Mouse (Mus musculus) heart, embryonic 12.5 days (tissue): ENCODE measurements around the gene Arsg. TPM values are rescaled to one million over a fixed set of nuclear protein-coding genes. Genes with fewer than 3 reads are reported as not detected.

Source experiments
- ATAC-seq: fragments of 200-750 bp; cut with Nextera tagmentation; 2 replicates; pipeline ENCODE4 v1.8.0; 2017; ENCODE audit warnings: moderate TSS enrichment, moderate library complexity; ENCODE audit not compliant: insufficient number of reproducible peaks, low FRiP score
- H3K27ac ChIP-seq: fragments of 300-500 bp; sonication (generic); 2 replicates; pipeline ENCODE4 v1.5.1; 2016; ENCODE audit warnings: mild to moderate bottlenecking, moderate library complexity; ENCODE audit not compliant: poor library complexity, severe bottlenecking
- H3K27me3 ChIP-seq: fragments of 300-500 bp; sonication (generic); replicated peaks from 2 replicates; pipeline ENCODE4 v1.6.1; 2016; ENCODE audit warnings: mild to moderate bottlenecking, moderate library complexity
- H3K36me3 ChIP-seq: fragments of 300-500 bp; sonication (generic); 2 replicates; pipeline ENCODE4 v1.6.1; 2016; ENCODE audit warnings: mild to moderate bottlenecking, moderate library complexity
- H3K4me1 ChIP-seq: fragments of 300-500 bp; sonication (generic); replicated peaks from 2 replicates; pipeline ENCODE4 v1.6.1; 2016; ENCODE audit warnings: mild to moderate bottlenecking
- H3K4me2 ChIP-seq: fragments of 300-500 bp; sonication (generic); 2 replicates; pipeline ENCODE4 v1.6.1; 2016; ENCODE audit warnings: mild to moderate bottlenecking, moderate library complexity
- H3K4me3 ChIP-seq: fragments of 300-500 bp; sonication (generic); 2 replicates; pipeline ENCODE4 v1.5.1; 2016; ENCODE audit warnings: mild to moderate bottlenecking
- H3K9ac ChIP-seq: fragments of 300-500 bp; sonication (generic); 2 replicates; pipeline ENCODE4 v1.6.1; 2016; ENCODE audit warnings: mild to moderate bottlenecking, moderate library complexity
- H3K9me3 ChIP-seq: fragments of 300-500 bp; sonication (generic); replicated peaks from 2 replicates; pipeline ENCODE4 v1.6.1; 2016; ENCODE audit warnings: mild to moderate bottlenecking, moderate library complexity
- WGBS: fragments of 180-500 bp; shearing (Covaris S2); methylation state at CpG from one replicate; pipeline ENCODE4 v1.1.7; 2016; 5-methylcytosine and 5-hydroxymethylcytosine counted together
- polyA plus RNA-seq: library from polyadenylated mRNA; unstranded; fragments of >200 nt; fragmentation: Nextera tagmentation; extraction: Ambion mirVana; gene quantifications from 2 replicates; pipeline ENCODE4 v1.2.1, GENCODE M21; 2016

The Arsg gene
- polyA plus RNA-seq, 1 experiment from 2014 or later = 5.7 TPM

- H3K9ac ChIP-seq = no peak overlapping the region
- H3K4me3 ChIP-seq = no peak overlapping the region
- no peaks in the 10 kb centered on the region for H3K9me3 ChIP-seq
- no peak overlapping the region for H3K27ac ChIP-seq
- H3K4me2 ChIP-seq = no peak overlapping the region
- peaks cover 22% of the 10 kb centered on the region for H3K4me1 ChIP-seq
- no peak for ATAC-seq
- WGBS = 39% methylated on average over 5 of the region's 5 CpGs
- no peaks in the 10 kb centered on the region for H3K27me3 ChIP-seq
- peaks cover 11% of the 10 kb centered on the region; the same call in 1 of the 2 replicates for H3K36me3 ChIP-seq
Observed at GRCm38 (mm10) chr11:109442166-109442730, 30.9 kb upstream of the Arsg start.

DNA sequence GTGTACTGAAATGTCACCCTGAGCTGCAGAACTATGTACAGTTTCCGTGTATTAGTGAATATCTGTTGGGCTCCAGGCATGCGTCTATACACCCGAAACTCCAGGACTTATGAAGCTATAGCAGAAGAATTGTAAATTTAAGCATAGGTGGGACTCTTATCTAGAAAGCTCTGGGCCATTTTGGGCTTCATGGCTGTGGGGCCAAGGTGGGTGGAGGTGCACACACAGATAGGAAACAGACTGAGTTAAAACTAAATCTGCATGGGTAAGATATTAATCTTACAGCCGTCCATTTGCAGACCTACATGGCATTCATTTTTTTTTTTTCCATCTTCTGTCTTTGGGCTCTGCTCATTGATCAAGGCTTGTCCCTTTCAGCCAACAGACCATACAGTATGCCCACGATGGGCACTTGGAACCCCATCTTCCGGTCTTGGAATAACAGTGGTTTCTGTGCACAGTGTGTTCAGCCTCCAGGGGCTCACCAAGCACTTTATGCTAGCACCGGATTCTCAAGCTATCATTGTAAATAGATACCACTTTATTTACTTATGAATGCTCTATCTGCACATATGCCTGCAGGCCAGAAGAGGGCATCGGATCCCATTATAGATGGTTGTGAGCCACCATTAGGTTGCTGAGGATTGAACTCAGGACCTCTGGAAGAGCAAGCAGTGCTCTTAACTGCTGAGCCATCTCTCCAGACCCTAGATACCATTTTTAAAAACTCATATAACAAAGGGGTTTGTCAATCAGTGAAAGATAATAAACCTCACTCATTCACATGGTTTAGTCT is 29.5 kb upstream of the Arsg start:
- H3K27me3 ChIP-seq = no peaks in the 10 kb centered on the region
- peaks cover 22% of the 10 kb centered on the region for H3K4me1 ChIP-seq
- no peak overlapping the region for H3K9ac ChIP-seq
- H3K27ac ChIP-seq = no peak overlapping the region
- no peak overlapping the region for H3K4me3 ChIP-seq
- WGBS = 87% methylated on average over 8 of the region's 8 CpGs
- H3K36me3 ChIP-seq = no peaks in the 10 kb centered on the region
- no peak for ATAC-seq
- no peaks in the 10 kb centered on the region for H3K9me3 ChIP-seq
- H3K4me2 ChIP-seq = no peak overlapping the region

- H3K27ac ChIP-seq = no peak overlapping the region
- 60% methylated on average over 7 of the region's 7 CpGs for WGBS
Observed at GRCm38 (mm10) chr11:109444600-109444999, 28.6 kb upstream of the Arsg start.

DNA sequence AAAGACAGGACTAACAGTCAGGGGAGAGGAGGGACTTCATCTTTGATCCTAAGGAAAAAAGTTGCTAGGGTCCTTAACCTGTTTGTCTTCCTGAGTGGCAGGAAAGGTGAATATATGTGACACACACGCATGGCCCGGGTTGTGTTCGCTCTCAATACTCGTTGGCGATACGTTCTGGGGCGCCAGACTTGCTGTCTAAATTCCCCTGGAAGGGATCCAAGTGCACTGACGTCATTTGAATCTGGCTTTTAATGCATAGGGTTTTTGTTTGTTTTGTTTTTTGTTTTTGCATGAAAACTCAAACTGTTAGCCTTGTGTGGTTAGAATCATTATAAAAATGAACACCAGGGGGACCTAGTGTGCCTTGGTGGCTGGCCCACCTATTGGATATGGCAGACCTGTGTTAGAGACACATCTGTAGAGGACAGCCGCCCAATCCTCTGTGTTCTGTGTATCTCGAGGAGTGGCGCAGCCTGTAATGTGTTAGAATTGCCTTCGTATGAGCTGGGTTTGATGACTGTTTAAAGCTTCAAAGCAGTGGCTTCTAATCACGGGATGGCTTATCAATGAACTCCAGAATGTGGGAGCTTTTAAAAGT is 27.6 kb upstream of the Arsg start:
- Histone ChIP-seq H3K27me3 (no peaks in the 10 kb centered on the region), H3K9ac (no peak overlapping the region), H3K4me1 (peaks cover 12% of the 10 kb centered on the region), H3K27ac (no peak overlapping the region), H3K36me3 (no peaks in the 10 kb centered on the region; the same call in 1 of the 2 replicates), H3K9me3 (no peaks in the 10 kb centered on the region), H3K4me3 (no peak overlapping the region), H3K4me2 (no peak overlapping the region)
- ATAC-seq = 0 out of 2 replicates have a peak, but pooled peaks have one; percentile 27
- 47% methylated on average over 13 of the region's 13 CpGs for WGBS

More at GRCm38 (mm10) chr11:109444600-109444999, 28.6 kb upstream of the Arsg start:
- Histone ChIP-seq H3K36me3 (no peaks in the 10 kb centered on the region; the same call in 1 of the 2 replicates), H3K4me2 (no peak overlapping the region), H3K4me3 (no peak overlapping the region), H3K9me3 (no peaks in the 10 kb centered on the region), H3K9ac (no peak overlapping the region), H3K4me1 (peaks cover 16% of the 10 kb centered on the region), H3K27me3 (no peaks in the 10 kb centered on the region)
- ATAC-seq = no peak

- H3K9me3 ChIP-seq = no peaks in the 10 kb centered on the region
- no peaks in the 10 kb centered on the region for H3K27me3 ChIP-seq
- H3K4me3 ChIP-seq = no peak overlapping the region
- no peak for ATAC-seq
- no peaks in the 10 kb centered on the region for H3K4me1 ChIP-seq
- peaks cover 34% of the 10 kb centered on the region for H3K36me3 ChIP-seq
- H3K4me2 ChIP-seq = no peak overlapping the region
- WGBS = 78% methylated on average over 11 of the region's 11 CpGs
- no peak overlapping the region for H3K9ac ChIP-seq
- no peak overlapping the region for H3K27ac ChIP-seq
Observed at GRCm38 (mm10) chr11:109451169-109451568, 22.0 kb upstream of the Arsg start.

- Histone ChIP-seq H3K4me1 (peaks cover 15% of the 10 kb centered on the region), H3K36me3 (peaks cover 54% of the 10 kb centered on the region), H3K27me3 (no peaks in the 10 kb centered on the region), H3K4me2 (no peak overlapping the region), H3K9ac (no peak overlapping the region), H3K27ac (no peak overlapping the region), H3K9me3 (no peaks in the 10 kb centered on the region), H3K4me3 (no peak overlapping the region)
- ATAC-seq = no peak
- WGBS = 90% methylated on average over 5 of the region's 5 CpGs
Observed at GRCm38 (mm10) chr11:109456261-109456660, 16.9 kb upstream of the Arsg start.

DNA sequence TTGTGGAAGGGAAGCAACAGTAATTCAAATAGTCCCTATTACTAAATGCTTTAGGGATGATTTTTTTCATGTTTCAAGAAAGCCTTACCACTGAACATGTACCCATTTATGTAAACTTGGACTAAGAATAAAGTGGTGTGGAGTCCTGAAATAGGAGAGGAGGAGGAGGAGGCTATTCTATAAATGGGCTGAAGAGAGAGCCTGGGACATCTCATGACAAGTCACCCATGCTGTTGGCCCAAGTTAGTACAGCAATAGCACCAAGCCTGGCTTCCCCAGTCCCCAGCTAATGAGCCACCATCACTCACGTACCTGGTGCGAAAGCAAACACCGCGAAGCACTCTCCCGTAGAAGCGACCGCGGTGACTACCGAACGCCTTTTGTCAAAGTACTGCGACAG is 15.0 kb upstream of the Arsg start:
- peaks cover 15% of the 10 kb centered on the region for H3K4me1 ChIP-seq
- no peak overlapping the region for H3K27ac ChIP-seq
- H3K27me3 ChIP-seq = no peaks in the 10 kb centered on the region
- WGBS = 91% methylated on average over 11 of the region's 11 CpGs
- H3K4me3 ChIP-seq = no peak overlapping the region
- no peaks in the 10 kb centered on the region for H3K9me3 ChIP-seq
- no peak for ATAC-seq
- no peak overlapping the region for H3K4me2 ChIP-seq
- H3K36me3 ChIP-seq = peaks cover 61% of the 10 kb centered on the region
- H3K9ac ChIP-seq = no peak overlapping the region

- no peak overlapping the region for H3K4me3 ChIP-seq
- H3K9ac ChIP-seq = no peak overlapping the region
- peaks cover 17% of the 10 kb centered on the region for H3K4me1 ChIP-seq
- WGBS = 14% methylated on average over 5 of the region's 5 CpGs
- no peaks in the 10 kb centered on the region for H3K9me3 ChIP-seq
- peak overlapping the region; percentile 41; the same call in 1 of the 2 replicates for H3K27ac ChIP-seq
- no peak overlapping the region for H3K4me2 ChIP-seq
- H3K27me3 ChIP-seq = no peaks in the 10 kb centered on the region
- H3K36me3 ChIP-seq = peaks cover 49% of the 10 kb centered on the region
- ATAC-seq = peak; percentile 83
Observed at GRCm38 (mm10) chr11:109460586-109460985, 12.6 kb upstream of the Arsg start.

GRCm38 (mm10) chr11:109465068-109465467 is 8.1 kb upstream of the Arsg start:
- no peaks in the 10 kb centered on the region for H3K9me3 ChIP-seq
- no peak overlapping the region for H3K4me2 ChIP-seq
- ATAC-seq = 0 out of 2 replicates have a peak, but pooled peaks have one; percentile 64
- H3K36me3 ChIP-seq = peaks cover 25% of the 10 kb centered on the region
- H3K4me1 ChIP-seq = peaks cover 11% of the 10 kb centered on the region
- no peak overlapping the region for H3K4me3 ChIP-seq
- H3K27me3 ChIP-seq = no peaks in the 10 kb centered on the region
- WGBS = 83% methylated on average over 4 of the region's 4 CpGs
- no peak overlapping the region for H3K27ac ChIP-seq
- H3K9ac ChIP-seq = no peak overlapping the region

DNA sequence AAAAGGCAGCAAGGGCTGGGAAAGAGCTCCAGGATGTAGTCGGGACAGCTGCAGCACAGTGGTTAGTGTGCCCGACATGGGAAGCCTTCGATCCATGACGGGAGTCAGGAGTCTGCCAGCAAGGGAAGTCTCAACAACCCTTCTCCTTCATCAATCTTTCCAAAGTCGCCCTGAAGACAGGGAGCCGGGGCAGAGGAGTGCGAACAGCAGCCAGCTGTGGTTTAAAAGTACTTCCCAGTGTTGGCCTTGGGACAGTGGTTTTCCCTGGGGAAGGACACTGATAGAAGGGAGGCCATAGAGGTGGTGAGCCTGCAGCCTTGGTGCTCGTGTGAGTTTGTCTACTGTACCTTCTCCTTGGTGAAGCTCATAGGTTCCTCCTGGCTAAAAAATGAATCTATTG is 6.2 kb upstream of the Arsg start:
- no peak overlapping the region for H3K27ac ChIP-seq
- 60% methylated on average over 8 of the region's 8 CpGs for WGBS
- ATAC-seq = no peak
- H3K9ac ChIP-seq = no peak overlapping the region
- H3K36me3 ChIP-seq = peaks cover 19% of the 10 kb centered on the region
- H3K9me3 ChIP-seq = no peaks in the 10 kb centered on the region
- H3K4me1 ChIP-seq = peaks cover 14% of the 10 kb centered on the region
- no peak overlapping the region for H3K4me2 ChIP-seq
- no peaks in the 10 kb centered on the region for H3K27me3 ChIP-seq
- no peak overlapping the region for H3K4me3 ChIP-seq

DNA sequence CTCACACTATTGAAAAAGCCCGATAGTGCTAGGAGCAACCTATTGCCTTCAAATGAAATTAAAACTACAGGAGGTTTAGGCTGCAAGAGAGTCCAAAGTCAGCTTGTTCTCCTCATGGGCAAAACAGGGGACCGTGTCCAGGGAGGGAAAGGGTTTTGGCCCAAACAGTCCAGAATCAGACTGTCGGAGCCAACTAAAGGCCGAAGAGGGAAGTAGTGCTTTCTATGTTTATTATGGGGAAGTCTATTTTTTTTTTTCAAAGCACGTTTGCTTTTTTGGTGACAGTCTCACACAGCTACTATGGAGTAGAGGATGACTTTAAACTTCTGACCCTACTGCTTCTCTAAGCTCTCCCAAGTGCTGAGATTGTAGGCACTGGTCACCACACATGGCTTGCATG is 5.0 kb upstream of the Arsg start:
- Histone ChIP-seq H3K27ac (no peak overlapping the region), H3K4me2 (no peak overlapping the region), H3K9ac (no peak overlapping the region), H3K4me1 (peaks cover 16% of the 10 kb centered on the region), H3K36me3 (peaks cover 7% of the 10 kb centered on the region), H3K27me3 (no peaks in the 10 kb centered on the region), H3K4me3 (no peak overlapping the region), H3K9me3 (no peaks in the 10 kb centered on the region)
- no peak for ATAC-seq
- WGBS = 82% methylated on average over 5 of the region's 5 CpGs
